Mouse (Mus musculus) frontal cortex, postnatal 14 days (tissue): Measurements from ENCODE around the gene Exph5.

Experiments
- DNase-seq, 2 experiments: peaks; one replicate each; pipeline ENCODE4 v3.0.0; 2022; ENCODE audit warnings: low spot score in 2 of 2

Exph5 gene

GRCm38 (mm10) chr9:53301269-53301720 lies at the start of gene Exph5:
Gene Exph5, plus strand, starts transcription at chr9:53301670.
- peak in 1 of 2 experiments; percentile 23 for DNase-seq

- DNase-seq = peak; percentile 43 to 71
Observed at GRCm38 (mm10) chr9:53254368-53254767, 47.1 kb upstream of the Exph5 start.

- no peak for DNase-seq
Observed at GRCm38 (mm10) chr9:53256690-53257305, 44.7 kb upstream of the Exph5 start.

- DNase-seq = no peak
Observed at GRCm38 (mm10) chr9:53257772-53258171, 43.7 kb upstream of the Exph5 start.

GRCm38 (mm10) chr9:53258199-53258598 lies 43.3 kb upstream of the Exph5 start:
- DNase-seq = no peak

GRCm38 (mm10) chr9:53264387-53264786 lies 37.1 kb upstream of the Exph5 start:
- DNase-seq = no peak

- DNase-seq = no peak
Observed at GRCm38 (mm10) chr9:53265589-53265988, 35.9 kb upstream of the Exph5 start.

GRCm38 (mm10) chr9:53268036-53268435 lies 33.4 kb upstream of the Exph5 start:
- no peak for DNase-seq

- DNase-seq = no peak
Observed at GRCm38 (mm10) chr9:53268731-53269465, 32.6 kb upstream of the Exph5 start.

- no peak for DNase-seq
Observed at GRCm38 (mm10) chr9:53269466-53269755, 32.1 kb upstream of the Exph5 start.

- no peak for DNase-seq
Observed at GRCm38 (mm10) chr9:53271281-53272022, 30.0 kb upstream of the Exph5 start.

GRCm38 (mm10) chr9:53272207-53272606 lies 29.3 kb upstream of the Exph5 start:
- no peak for DNase-seq

GRCm38 (mm10) chr9:53272714-53273113 lies 28.8 kb upstream of the Exph5 start:
- DNase-seq = no peak

GRCm38 (mm10) chr9:53276381-53276780 lies 25.1 kb upstream of the Exph5 start:
- no peak for DNase-seq

GRCm38 (mm10) chr9:53278997-53279396 lies 22.5 kb upstream of the Exph5 start:
- no peak for DNase-seq

- DNase-seq = no peak
Observed at GRCm38 (mm10) chr9:53286793-53287192, 14.7 kb upstream of the Exph5 start.

GRCm38 (mm10) chr9:53290006-53290405 lies 11.5 kb upstream of the Exph5 start:
- DNase-seq = no peak

GRCm38 (mm10) chr9:53292833-53293232 lies 8.6 kb upstream of the Exph5 start:
- no peak for DNase-seq

GRCm38 (mm10) chr9:53301801-53302311 lies 386 bp downstream of the Exph5 start:
- peak in 1 of 2 experiments; percentile 7 for DNase-seq

GRCm38 (mm10) chr9:53302415-53302814 lies 945 bp downstream of the Exph5 start:
- DNase-seq = no peak

GRCm38 (mm10) chr9:53307904-53308303 lies 6.4 kb downstream of the Exph5 start:
- no peak for DNase-seq

GRCm38 (mm10) chr9:53312981-53313380 lies 11.5 kb downstream of the Exph5 start:
- no peak for DNase-seq
